Mouse (Mus musculus): ENCODE results near the gene Gm2832.
A peak's percentile ranks its signal among the peaks of the same experiment; 100 is the strongest.
"Not testable (repeated sequence)": the region's sequence is repeated elsewhere in the genome, so short reads cannot be mapped to it uniquely, and the experiment has no call there.

Gene Gm2832

DNA sequence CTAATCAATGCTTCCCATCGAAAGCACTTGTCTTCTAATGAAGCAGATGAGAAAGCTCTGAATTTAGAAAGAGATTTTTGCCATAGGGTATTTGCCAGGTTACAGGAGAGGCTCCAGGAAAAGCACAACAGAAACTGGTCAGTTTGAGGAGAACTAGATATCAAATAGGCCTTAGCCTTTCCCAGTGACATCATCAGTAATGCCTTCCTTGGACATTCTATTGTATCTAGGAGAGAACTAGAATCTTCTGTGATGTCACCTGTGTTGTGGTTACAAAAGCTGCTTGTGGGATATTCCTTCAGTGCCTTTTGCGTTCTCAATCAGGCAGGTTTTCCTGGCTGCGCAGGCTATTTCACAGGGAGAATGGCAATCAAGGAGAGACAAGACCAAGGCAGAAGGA, at the start of gene Gm2832:
Gene Gm2832 (plus strand): TSS at position 301 of the 400 bp plus-strand sequence.
- DNase-seq: not testable (repeated sequence)

DNA sequence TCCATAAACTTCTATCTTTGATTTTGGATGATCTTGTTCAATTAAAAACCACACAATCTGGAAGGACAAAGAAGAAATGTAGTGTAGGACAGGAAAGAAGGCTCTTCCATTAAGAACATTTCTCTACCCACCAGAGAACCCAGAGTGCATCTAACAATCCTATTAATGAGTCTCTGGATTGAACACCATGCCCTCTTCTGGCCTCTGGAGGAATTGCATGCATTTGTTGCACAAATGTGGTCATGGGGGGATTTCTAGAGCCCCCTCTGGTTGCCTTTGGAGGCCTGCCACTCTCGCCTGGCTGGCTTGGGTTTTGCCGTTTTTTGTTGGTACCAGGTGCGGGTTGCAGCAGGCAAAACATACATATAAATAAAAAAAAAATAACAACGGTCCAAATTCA, 15.3 kb upstream of the Gm2832 start:
- not testable (repeated sequence) for DNase-seq

- peak; percentile 12 for DNase-seq
These were observed 14.5 kb upstream of the Gm2832 start for GRCm38 (mm10) chr14:41263853-41264755.

GRCm38 (mm10) chr14:41264756-41265566, 13.6 kb upstream of the Gm2832 start:
- not testable (repeated sequence) for DNase-seq

DNA sequence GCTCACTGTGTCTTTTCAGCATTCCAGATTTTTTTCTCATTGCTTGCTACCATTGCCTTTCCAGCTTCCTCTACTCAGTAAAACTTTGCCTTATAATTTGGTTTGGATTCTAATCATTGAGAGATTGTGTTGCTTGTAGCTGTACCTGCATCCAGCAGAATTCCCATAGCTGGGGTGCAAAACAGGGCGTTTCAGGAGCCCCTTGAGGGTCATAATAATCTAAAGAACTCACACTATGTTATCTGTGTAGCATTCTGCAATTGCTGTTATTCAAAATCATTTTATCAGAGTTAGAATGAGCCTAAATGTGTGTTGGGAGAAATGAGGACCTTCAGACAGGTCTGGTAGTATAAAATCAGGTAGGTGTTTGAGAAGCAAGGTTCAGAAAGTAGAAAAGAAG, 7.4 kb downstream of the Gm2832 start:
- not testable (repeated sequence) for DNase-seq
